Mouse (Mus musculus) heart, adult 2 months (tissue): ENCODE data around the gene Dscaml1.

Experiments used
- CTCF ChIP-seq: fragments of 200-600 bp; IDR thresholded peaks from 2 replicates; pipeline ENCODE4 v1.8.1; 2022; ENCODE audit warnings: antibody characterized with exemption, mild to moderate bottlenecking, moderate library complexity
- POLR2A ChIP-seq: fragments of 200-500 bp; IDR thresholded peaks from 2 replicates; pipeline ENCODE4 v1.6.1; 2011; ENCODE audit warnings: mild to moderate bottlenecking, low read depth, low read length, control low read depth; ENCODE audit not compliant: insufficient read depth

DNA sequence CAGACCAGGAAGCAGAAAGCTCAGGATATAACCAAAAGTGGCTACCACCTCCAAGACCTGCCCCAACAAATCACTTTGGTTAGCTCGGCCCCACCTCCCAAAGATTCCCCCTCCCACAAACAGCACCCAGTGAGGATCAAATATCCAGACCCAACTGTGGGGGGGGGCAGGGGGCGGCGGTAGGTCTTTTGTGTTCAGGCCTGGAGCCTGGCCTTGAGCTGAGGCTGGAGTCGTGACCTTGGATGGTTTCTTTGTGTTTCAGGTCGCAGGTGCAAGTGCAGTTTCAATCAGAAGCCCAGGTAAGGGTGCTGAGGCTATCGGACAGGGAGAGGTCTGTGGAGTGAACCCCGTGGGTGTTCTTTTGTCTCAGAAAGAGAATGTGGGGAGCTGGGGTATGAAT, 35.1 kb upstream of the Dscaml1 start:
- no peak for TF ChIP-seq CTCF
- no peak for TF ChIP-seq POLR2A
